Mouse (Mus musculus): ENCODE data around the gene Sema4b. TPM values are rescaled to one million over a fixed set of nuclear protein-coding genes. Genes with fewer than 3 reads are reported as not detected.
A peak's percentile ranks its signal among the peaks of the same experiment; 100 is the strongest.

Sema4b gene
- total and polyA plus RNA-seq, 3 experiments: 10.9 to 17.3 TPM; not detected in 1

DNA sequence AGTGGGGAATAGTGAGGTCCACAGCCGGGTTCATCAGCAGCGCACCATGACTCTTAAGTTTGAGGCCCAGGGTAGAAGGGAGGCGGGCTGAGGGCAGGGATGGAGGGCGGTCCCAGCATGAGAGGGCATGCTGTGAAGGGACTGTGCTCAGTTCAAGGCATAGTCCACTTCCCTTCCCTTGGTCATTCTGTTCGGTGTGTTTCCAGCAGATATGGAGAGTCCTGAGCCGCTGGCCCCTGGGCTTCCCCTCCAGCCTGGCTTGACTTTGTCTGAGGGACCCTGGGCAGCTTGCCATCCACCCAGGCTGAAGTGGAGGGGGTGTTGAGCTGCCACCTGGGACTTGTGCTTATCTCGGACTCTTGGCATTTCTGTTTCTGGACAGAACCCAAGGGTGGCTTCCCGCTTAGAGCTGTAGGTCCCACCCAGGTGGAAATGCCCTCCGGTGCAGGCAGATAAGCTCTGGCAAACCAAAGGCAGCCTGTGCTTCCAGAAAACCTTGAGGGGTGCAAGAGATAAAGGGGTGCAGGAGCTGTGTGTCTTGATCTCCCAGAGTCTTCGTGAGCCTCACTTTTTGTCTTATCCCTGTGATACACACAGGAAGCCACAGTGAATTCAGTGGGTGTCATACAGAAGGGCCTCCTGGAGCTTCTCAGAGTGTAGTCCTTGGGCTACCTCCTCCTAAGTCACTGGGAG lies 22.2 kb downstream of the Sema4b start:
- DNase-seq (ENCODE audit: low read depth, low spot score): peak; percentile 98
- Histone ChIP-seq H3K36me3 (ENCODE audit: control insufficient read depth in 1 of 2, insufficient read depth in 2 of 2, low read length in 2 of 2) (peaks cover 1 to 49% of the 10 kb centered on the region in 2 experiments; a peak in 3 of 4 replicates), H3K4me3 (ENCODE audit: control insufficient read depth in 1 of 2, insufficient read depth in 1 of 2, low read depth in 2 of 2, low read length in 2 of 2) (peak overlapping the region; percentile 27 to 40; a peak in 3 of 4 replicates), H3K27me3 (ENCODE audit: control insufficient read depth in 1 of 2, insufficient read depth in 2 of 2, low read length in 2 of 2) (no peaks in the 10 kb centered on the region), H3K9ac (ENCODE audit: control insufficient read depth, low read depth, low read length, poor library complexity, severe bottlenecking) (peak overlapping the region; percentile 75), H3K4me1 (ENCODE audit: control insufficient read depth in 1 of 2, insufficient read depth in 2 of 2, low read length in 2 of 2) (peaks cover 23 to 61% of the 10 kb centered on the region in 2 experiments), H3K9me3 (replicated peaks; ENCODE audit: insufficient read depth, low read length) (no peaks in the 10 kb centered on the region), H3K79me2 (ENCODE audit: control insufficient read depth, insufficient read depth, low read length, poor library complexity) (peaks cover 48% of the 10 kb centered on the region), H3K27ac (ENCODE audit: control insufficient read depth, low read depth, low read length) (peak overlapping the region; percentile 100)
- TF ChIP-seq TAL1 (IDR thresholded peaks at IDR 0.05; ENCODE audit: low read length): peak; percentile 98
- TF ChIP-seq NRF1 (IDR thresholded peaks at IDR 0.05; ENCODE audit: insufficient read depth, low read depth, low read length, poor library complexity, severe bottlenecking): no peak
- TF ChIP-seq ETS1 (IDR thresholded peaks at IDR 0.05; ENCODE audit: low read depth, low read length): peak; percentile 99
- TF ChIP-seq JUND (IDR thresholded peaks at IDR 0.05; ENCODE audit: low read depth, low read length): peak; percentile 33; the same call in 1 of the 2 replicates
- no peak; the same call in 1 of the 2 replicates for TF ChIP-seq MAZ (IDR thresholded peaks at IDR 0.05; ENCODE audit: low read depth, low read length)
- TF ChIP-seq MAFK (IDR thresholded peaks at IDR 0.05; ENCODE audit: borderline replicate concordance, low read depth, low read length): peak; percentile 25; the same call in 1 of the 2 replicates
- TF ChIP-seq EP300 (IDR thresholded peaks at IDR 0.05; ENCODE audit: low read depth in 1 of 2, low read length in 2 of 2): peak; percentile 95 to 99
- peak; percentile 99 for TF ChIP-seq GATA1 (IDR thresholded peaks at IDR 0.05; ENCODE audit: low read depth, low read length)
- TF ChIP-seq RCOR1 (IDR thresholded peaks at IDR 0.05; ENCODE audit: low read depth, low read length): peak; percentile 88; the same call in 1 of the 2 replicates
- TF ChIP-seq ZC3H11A (IDR thresholded peaks at IDR 0.05; ENCODE audit: low read depth, low read length): no peak
- TF ChIP-seq TCF12 (IDR thresholded peaks at IDR 0.05; ENCODE audit: low read depth, low read length): peak; percentile 99
- TF ChIP-seq SIN3A (IDR thresholded peaks at IDR 0.05; ENCODE audit: low read length): peak; percentile 91
- peak; percentile 37 for TF ChIP-seq ZMIZ1 (IDR thresholded peaks at IDR 0.05; ENCODE audit: low read depth, low read length)
- TF ChIP-seq MYC (IDR thresholded peaks at IDR 0.05; ENCODE audit: low read depth, low read length): 0 out of 2 replicates have a peak, but pooled peaks have one; percentile 77
- TF ChIP-seq ZNF384 (IDR thresholded peaks at IDR 0.05; ENCODE audit: low read depth, low read length): no peak
- TF ChIP-seq MAX (IDR thresholded peaks at IDR 0.05; ENCODE audit: low read length): no peak; the same call in none of the 2 replicates
- TF ChIP-seq CHD2 (IDR thresholded peaks at IDR 0.05; ENCODE audit: low read length): peak; percentile 11; the same call in 1 of the 2 replicates
- no peak for TF ChIP-seq POLR2AphosphoS2 (IDR thresholded peaks at IDR 0.05; ENCODE audit: low read length)
- peak in 1 of 2 experiments; percentile 58; a peak in 1 of 4 replicates for TF ChIP-seq POLR2A (IDR thresholded peaks at IDR 0.05; ENCODE audit: control insufficient read depth in 1 of 2, insufficient read depth in 1 of 2, low read depth in 1 of 2, low read length in 2 of 2, poor library complexity in 1 of 2)
- TF ChIP-seq TBP (IDR thresholded peaks at IDR 0.05; ENCODE audit: low read depth, low read length): peak; percentile 50; the same call in 1 of the 2 replicates
- TF ChIP-seq USF2 (IDR thresholded peaks at IDR 0.05; ENCODE audit: borderline replicate concordance in 1 of 2, insufficient read depth in 1 of 2, low read depth in 1 of 2, low read length in 2 of 2): no peak
- TF ChIP-seq BHLHE40 (IDR thresholded peaks at IDR 0.05; ENCODE audit: borderline replicate concordance, low read depth, low read length): 0 out of 2 replicates have a peak, but pooled peaks have one; percentile 22

All from MEL (cell line).